Mouse (Mus musculus): ENCODE measurements around the gene Plbd2. TPM values are rescaled to one million over a fixed set of nuclear protein-coding genes. Genes with fewer than 3 reads are reported as not detected.

Plbd2 gene
- polyA plus RNA-seq, 1 experiment from 2014 or later = 29.3 TPM

GRCm38 (mm10) chr5:120524736-120525135 is 21.3 kb upstream of the Plbd2 start:
- Histone ChIP-seq H3K36me3 (no peaks in the 10 kb centered on the region), H3K9me3 (no peaks in the 10 kb centered on the region), H3K27me3 (no peaks in the 10 kb centered on the region), H3K9ac (replicated peaks) (no peak overlapping the region), H3K4me3 (replicated peaks) (no peak overlapping the region), H3K4me1 (replicated peaks) (no peaks in the 10 kb centered on the region), H3K4me2 (replicated peaks) (no peak overlapping the region), H3K27ac (no peak overlapping the region)
- no peak for ATAC-seq
- WGBS = 90% methylated on average over 2 of the region's 2 CpGs

DNA sequence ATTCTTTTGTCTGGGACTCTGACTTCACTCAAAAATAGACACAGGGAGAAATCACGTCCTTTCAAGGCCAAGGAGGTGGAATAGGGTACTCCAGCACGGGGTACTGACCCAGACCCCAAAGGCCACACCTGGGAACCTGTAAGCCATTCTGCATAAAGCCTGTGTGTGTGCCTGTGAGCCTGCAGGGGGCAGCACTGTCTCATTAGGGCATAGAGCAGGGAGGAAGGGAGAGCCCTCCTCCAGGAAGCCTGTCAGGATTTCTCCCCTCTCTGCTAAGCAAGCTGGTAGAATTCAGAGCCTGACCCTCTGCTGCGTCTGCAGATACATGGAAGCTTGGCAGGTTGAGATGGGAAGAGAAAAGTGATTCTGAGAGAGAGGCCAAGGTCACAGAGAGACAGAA is 19.2 kb upstream of the Plbd2 start:
- H3K4me3 ChIP-seq (replicated peaks) = no peak overlapping the region
- H3K9me3 ChIP-seq = no peaks in the 10 kb centered on the region
- H3K36me3 ChIP-seq = no peaks in the 10 kb centered on the region
- 85% methylated on average over 3 of the region's 3 CpGs for WGBS
- H3K27ac ChIP-seq = no peak overlapping the region
- H3K4me1 ChIP-seq (replicated peaks) = no peaks in the 10 kb centered on the region
- ATAC-seq = no peak
- H3K4me2 ChIP-seq (replicated peaks) = no peak overlapping the region
- H3K9ac ChIP-seq (replicated peaks) = no peak overlapping the region
- H3K27me3 ChIP-seq = no peaks in the 10 kb centered on the region

GRCm38 (mm10) chr5:120517552-120517951 is 14.1 kb upstream of the Plbd2 start:
- Histone ChIP-seq H3K4me1 (replicated peaks) (peaks cover 26% of the 10 kb centered on the region), H3K4me2 (replicated peaks) (no peak overlapping the region), H3K9me3 (no peaks in the 10 kb centered on the region), H3K9ac (replicated peaks) (no peak overlapping the region), H3K27ac (no peak overlapping the region), H3K4me3 (replicated peaks) (no peak overlapping the region), H3K36me3 (no peaks in the 10 kb centered on the region), H3K27me3 (no peaks in the 10 kb centered on the region; the same call in 1 of the 2 replicates)
- 50% methylated on average over 9 of the region's 9 CpGs for WGBS
- ATAC-seq = no peak

GRCm38 (mm10) chr5:120516221-120516984 is 13.0 kb upstream of the Plbd2 start:
- peaks cover 28% of the 10 kb centered on the region for H3K4me1 ChIP-seq (replicated peaks)
- H3K9me3 ChIP-seq = no peaks in the 10 kb centered on the region
- no peak overlapping the region for H3K9ac ChIP-seq (replicated peaks)
- ATAC-seq = no peak
- WGBS = 71% methylated on average over 15 of the region's 15 CpGs
- H3K27me3 ChIP-seq = peaks cover 11% of the 10 kb centered on the region
- no peaks in the 10 kb centered on the region for H3K36me3 ChIP-seq
- H3K4me2 ChIP-seq (replicated peaks) = no peak overlapping the region
- no peak overlapping the region for H3K27ac ChIP-seq
- H3K4me3 ChIP-seq (replicated peaks) = no peak overlapping the region

- Histone ChIP-seq H3K27ac (no peak overlapping the region), H3K9ac (replicated peaks) (no peak overlapping the region), H3K27me3 (peaks cover 15% of the 10 kb centered on the region), H3K4me1 (replicated peaks) (peaks cover 38% of the 10 kb centered on the region), H3K36me3 (no peaks in the 10 kb centered on the region), H3K9me3 (no peaks in the 10 kb centered on the region), H3K4me2 (replicated peaks) (no peak overlapping the region), H3K4me3 (replicated peaks) (no peak overlapping the region)
- 80% methylated on average over 7 of the region's 7 CpGs for WGBS
- ATAC-seq = no peak
Observed at GRCm38 (mm10) chr5:120515451-120515850, 12.0 kb upstream of the Plbd2 start.

- H3K27ac ChIP-seq = no peak overlapping the region
- H3K9me3 ChIP-seq = no peaks in the 10 kb centered on the region
- 46% methylated on average over 4 of the region's 4 CpGs for WGBS
- H3K4me3 ChIP-seq (replicated peaks) = no peak overlapping the region
- H3K27me3 ChIP-seq = peaks cover 15% of the 10 kb centered on the region
- no peak overlapping the region for H3K4me2 ChIP-seq (replicated peaks)
- no peak for ATAC-seq
- H3K4me1 ChIP-seq (replicated peaks) = peaks cover 45% of the 10 kb centered on the region
- H3K9ac ChIP-seq (replicated peaks) = no peak overlapping the region
- H3K36me3 ChIP-seq = no peaks in the 10 kb centered on the region
Observed at GRCm38 (mm10) chr5:120514754-120515153, 11.3 kb upstream of the Plbd2 start.

GRCm38 (mm10) chr5:120514031-120514677 is 10.7 kb upstream of the Plbd2 start:
- H3K4me3 ChIP-seq (replicated peaks) = no peak overlapping the region
- H3K9me3 ChIP-seq = peaks cover 5% of the 10 kb centered on the region; the same call in 1 of the 2 replicates
- WGBS = 91% methylated on average over 9 of the region's 9 CpGs
- ATAC-seq = no peak
- peaks cover 15% of the 10 kb centered on the region for H3K27me3 ChIP-seq
- H3K4me2 ChIP-seq (replicated peaks) = no peak overlapping the region
- H3K4me1 ChIP-seq (replicated peaks) = peaks cover 45% of the 10 kb centered on the region
- no peak overlapping the region for H3K27ac ChIP-seq
- no peaks in the 10 kb centered on the region for H3K36me3 ChIP-seq
- no peak overlapping the region for H3K9ac ChIP-seq (replicated peaks)

GRCm38 (mm10) chr5:120512911-120513555 is 9.6 kb upstream of the Plbd2 start:
- no peak overlapping the region for H3K27ac ChIP-seq
- H3K9me3 ChIP-seq = peaks cover 5% of the 10 kb centered on the region; the same call in 1 of the 2 replicates
- no peaks in the 10 kb centered on the region for H3K36me3 ChIP-seq
- peaks cover 45% of the 10 kb centered on the region for H3K4me1 ChIP-seq (replicated peaks)
- no peak overlapping the region for H3K4me3 ChIP-seq (replicated peaks)
- H3K4me2 ChIP-seq (replicated peaks) = no peak overlapping the region
- WGBS = 32% methylated on average over 15 of the region's 15 CpGs
- peaks cover 15% of the 10 kb centered on the region for H3K27me3 ChIP-seq
- peak; percentile 59 for ATAC-seq
- no peak overlapping the region for H3K9ac ChIP-seq (replicated peaks)

DNA sequence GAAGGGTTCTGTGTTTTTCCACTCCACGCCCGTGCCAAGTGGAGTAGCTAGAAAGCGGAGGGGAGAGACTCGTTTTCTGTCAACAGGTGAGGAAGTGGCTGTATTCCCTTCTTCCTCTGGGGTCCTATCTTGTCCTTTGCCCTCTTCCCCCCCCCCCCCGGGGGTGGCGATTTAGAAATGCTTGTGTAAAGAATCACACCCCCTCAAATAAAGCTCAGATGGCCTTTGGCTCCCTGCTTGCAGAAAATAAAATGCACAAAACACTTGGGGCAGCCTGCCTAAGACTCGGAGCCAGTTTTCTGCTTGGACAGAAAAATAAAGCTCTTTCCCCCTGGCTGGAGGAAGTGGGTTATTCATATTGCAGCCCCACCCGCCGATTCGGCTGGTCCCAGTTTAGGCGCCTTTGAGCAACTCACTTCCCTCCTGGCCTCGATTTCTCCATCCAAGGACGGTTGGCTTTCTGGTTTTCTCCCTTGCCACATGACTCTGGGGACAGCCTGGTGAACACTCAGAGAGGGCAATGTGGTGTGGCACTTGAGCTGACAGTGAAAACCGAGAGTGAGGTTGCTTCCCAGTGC is 8.3 kb upstream of the Plbd2 start:
- H3K4me2 ChIP-seq (replicated peaks) = peak overlapping the region; percentile 64
- ATAC-seq = no peak
- H3K4me1 ChIP-seq (replicated peaks) = peaks cover 45% of the 10 kb centered on the region
- 39% methylated on average over 14 of the region's 14 CpGs for WGBS
- H3K9me3 ChIP-seq = peaks cover 5% of the 10 kb centered on the region; the same call in 1 of the 2 replicates
- no peaks in the 10 kb centered on the region for H3K36me3 ChIP-seq
- H3K27ac ChIP-seq = no peak overlapping the region
- peaks cover 15% of the 10 kb centered on the region for H3K27me3 ChIP-seq
- no peak overlapping the region for H3K9ac ChIP-seq (replicated peaks)
- H3K4me3 ChIP-seq (replicated peaks) = peak overlapping the region; percentile 38

DNA sequence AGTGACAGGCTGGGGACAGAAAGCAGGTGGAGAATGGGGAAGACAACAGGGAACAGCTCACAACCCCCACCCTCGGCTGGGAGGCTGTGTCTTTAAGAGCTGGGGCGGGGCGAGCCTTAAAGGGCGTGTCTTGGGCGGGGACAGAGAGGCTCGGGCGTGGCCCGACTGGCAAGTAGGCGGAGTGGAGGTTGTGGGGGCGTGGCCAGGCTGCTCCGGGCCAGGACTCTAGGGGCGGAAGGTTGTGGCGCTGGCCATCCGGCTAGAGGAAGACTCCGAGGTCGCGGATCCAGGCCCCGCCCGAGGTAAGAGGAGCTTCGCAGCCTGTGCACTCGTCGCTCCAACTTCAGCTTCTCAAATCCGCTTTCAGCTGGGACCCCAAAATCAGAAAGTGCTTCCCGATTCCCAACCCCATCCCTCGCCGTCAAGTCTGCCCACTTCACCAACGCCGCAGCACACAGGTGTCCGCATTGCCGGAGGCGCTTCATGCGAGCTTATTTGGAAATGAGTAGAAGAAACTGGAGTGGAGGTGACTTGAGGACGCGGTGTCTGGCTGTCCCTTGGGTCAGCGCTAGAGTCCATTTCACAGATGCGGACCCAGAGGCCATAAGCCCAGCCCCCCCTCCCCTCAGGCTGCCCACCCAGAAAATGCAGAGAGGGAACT is 7.7 kb upstream of the Plbd2 start, which contains the start of gene Slc8b1:
TSS of gene Slc8b1 (plus strand) at position 187 of the 661 bp plus-strand sequence.
- H3K4me1 ChIP-seq (replicated peaks) = peaks cover 42% of the 10 kb centered on the region
- WGBS = 2% methylated on average over 36 of the region's 36 CpGs

DNA sequence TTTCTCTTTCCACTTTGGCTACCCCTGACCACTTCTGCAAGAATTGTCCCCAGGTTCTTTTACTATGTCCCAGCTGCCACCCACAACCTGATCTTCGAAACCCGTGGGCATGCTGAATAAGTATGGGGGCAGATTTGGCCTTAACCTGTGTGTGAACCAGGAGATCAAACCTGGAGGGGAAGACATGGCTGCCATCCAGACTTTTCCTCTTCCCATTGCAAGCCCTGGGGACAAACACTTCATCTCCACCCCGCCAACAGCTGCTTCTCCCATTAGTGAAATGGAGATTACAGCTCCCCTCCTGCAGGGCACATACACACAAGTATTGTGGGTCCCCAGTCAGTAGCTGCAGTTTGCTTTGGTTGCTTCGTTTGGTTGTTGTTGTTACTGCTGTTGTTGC is 3.9 kb upstream of the Plbd2 start:
- H3K36me3 ChIP-seq = no peaks in the 10 kb centered on the region
- peaks cover 31% of the 10 kb centered on the region for H3K4me1 ChIP-seq (replicated peaks)
- peaks cover 14% of the 10 kb centered on the region for H3K27me3 ChIP-seq
- no peak overlapping the region for H3K4me2 ChIP-seq (replicated peaks)
- WGBS = 62% methylated on average over 4 of the region's 4 CpGs
- no peak overlapping the region for H3K4me3 ChIP-seq (replicated peaks)
- no peak overlapping the region for H3K9ac ChIP-seq (replicated peaks)
- ATAC-seq = no peak
- H3K9me3 ChIP-seq = peaks cover 5% of the 10 kb centered on the region; the same call in 1 of the 2 replicates
- no peak overlapping the region for H3K27ac ChIP-seq

More for the DNA sequence above, 7.7 kb upstream of the Plbd2 start, which contains the start of gene Slc8b1:
- Histone ChIP-seq H3K4me3 (replicated peaks) (peak within 1 kb of the TSS; percentile 38), H3K9ac (replicated peaks) (peak within 1 kb of the TSS; percentile 55), H3K9me3 (peaks cover 5% of the 10 kb centered on the region; the same call in 1 of the 2 replicates), H3K36me3 (no peaks in the 10 kb centered on the region), H3K27me3 (peaks cover 15% of the 10 kb centered on the region), H3K4me2 (replicated peaks) (peak within 1 kb of the TSS; percentile 64), H3K27ac (0 out of 2 replicates have a peak within 1 kb of the TSS, but pooled peaks have one; percentile 3)
- peak; percentile 79 for ATAC-seq

All from midbrain, embryonic 13.5 days (tissue).